13 mouse cellular contexts compared by ENCODE assay signal in the genomic region with DNA sequence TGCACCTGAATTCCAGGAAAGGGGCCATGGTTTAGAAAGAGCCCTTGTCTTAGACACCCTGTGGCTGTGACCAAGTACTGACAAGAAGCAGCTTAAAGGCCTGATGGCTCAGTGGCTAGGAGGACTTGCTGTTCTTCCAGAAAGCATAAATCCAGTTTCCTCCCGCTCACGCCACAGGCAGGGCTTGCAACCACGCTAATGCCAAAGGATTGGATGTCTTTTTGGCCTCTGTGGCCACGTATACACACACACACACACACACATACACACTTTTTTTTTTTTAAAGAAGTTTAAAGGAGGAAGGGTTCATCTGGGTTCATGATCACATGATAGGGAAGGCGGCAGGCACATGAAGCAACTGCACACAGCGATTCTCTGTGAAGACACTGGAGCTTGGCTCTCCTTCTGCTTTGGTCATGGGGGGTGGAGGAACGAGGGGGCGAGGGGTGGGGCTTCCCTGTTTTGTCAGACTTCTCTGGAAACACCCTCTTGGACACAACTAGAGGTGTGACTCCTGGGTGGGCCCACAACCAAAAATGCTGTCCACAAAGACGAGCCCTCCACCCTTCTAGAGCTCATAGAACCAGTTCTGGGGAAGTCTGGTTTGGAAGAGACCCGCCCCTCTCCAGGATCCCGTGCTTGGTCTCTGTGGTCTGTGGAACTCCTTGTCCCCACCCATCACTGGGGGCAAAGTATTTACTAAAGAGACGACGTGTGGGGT. TPM values are rescaled to one million over a fixed set of nuclear protein-coding genes. Genes with fewer than 3 reads are reported as not detected.
A peak's percentile ranks its signal among the peaks of the same experiment; 100 is the strongest.
DNase-seq lines count a peak whose midpoint lies in the region; ATAC-seq and TF ChIP-seq lines count a peak whose summit lies in the region.
"Had no signal": no experiment of that assay in that cellular context is flagged by ENCODE, and none has a peak within 500 bp of the region (broad histone marks: within the 10 kb centered on the region; RNA-seq: fewer than 3 reads in every experiment).

No protein-coding gene starts in this region.

- 56% methylated on average over 13 of the region's 13 CpGs for whole genome bisulfite sequencing in liver, postnatal 0 days (ENCODE audit: insufficient replicate concordance)

- no peak overlapping the region for H3K4me2 ChIP-seq in liver, postnatal 0 days (ENCODE audit: low read depth, low read length)
- H3K4me2 ChIP-seq: lung, embryonic 15.5 days had no signal

- TF ChIP-seq CTCF in liver, postnatal 0 days (IDR thresholded peaks at IDR 0.05; ENCODE audit: low read depth), result no peak

- no peak overlapping the region for H3K4me3 ChIP-seq in liver, postnatal 0 days (ENCODE audit: low read depth, low read length)
- no peak overlapping the region for H3K4me3 ChIP-seq in brown adipose tissue, adult 24 weeks (ENCODE audit: insufficient read depth, low read depth, low read length)
- H3K4me3 ChIP-seq: erythroblast, embryonic 14.5 days; lung, embryonic 15.5 days had no signal

- no peak for TF ChIP-seq EP300 in liver, postnatal 0 days (IDR thresholded peaks at IDR 0.05; ENCODE audit: low read depth)

- peaks cover 18% of the 10 kb centered on the region for H3K4me1 ChIP-seq in liver, postnatal 0 days (ENCODE audit: insufficient read depth)
- H3K4me1 ChIP-seq in brown adipose tissue, adult 24 weeks (ENCODE audit: control insufficient read depth, insufficient read depth, insufficient read length, low read length), result peaks cover 54% of the 10 kb centered on the region

- intact Hi-C loops in gastrocnemius, postnatal 14 days (cut with DNase I; ENCODE audit: low total_unique reads), result no loop called here

- no peak overlapping the region for H3K27ac ChIP-seq in liver, postnatal 0 days (ENCODE audit: low read depth)
- peak overlapping the region; percentile 76 for H3K27ac ChIP-seq in brown adipose tissue, adult 24 weeks (replicated peaks; ENCODE audit: low read depth, low read length)
- H3K27ac ChIP-seq: lung, embryonic 15.5 days had no signal

- 0 out of 2 replicates have a peak, but pooled peaks cover 5% of the 10 kb centered on the region for H3K27me3 ChIP-seq in liver, postnatal 0 days (ENCODE audit: insufficient read depth, low read length)
- H3K27me3 ChIP-seq: lung, embryonic 15.5 days had no signal

- H3K9me3 ChIP-seq in liver, postnatal 0 days (ENCODE audit: low read length), result no peaks in the 10 kb centered on the region
- H3K9me3 ChIP-seq: lung, embryonic 15.5 days had no signal

- peak; percentile 67 for DNase-seq in gastrocnemius, postnatal 14 days
- DNase-seq in gastrocnemius, postnatal 10 days, result no peak
- peak; percentile 43 for DNase-seq in liver, postnatal 0 days
- DNase-seq in liver, result no peak
- no peak for DNase-seq in cerebellum, adult 11 months
- no peak for DNase-seq in spleen, postnatal 14 days (ENCODE audit: low spot score in 2 of 2)
- DNase-seq: cerebellum, postnatal 25 days; right cerebral cortex, postnatal 4 days; thymus, adult 18-20 months had no signal

- H3K9ac ChIP-seq in liver, postnatal 0 days (replicated peaks), result no peak overlapping the region
- H3K9ac ChIP-seq: lung, embryonic 15.5 days had no signal

- peak; percentile 32 for ATAC-seq in liver, postnatal 0 days
- ATAC-seq in monocyte, adult 5-6 weeks (replicated peaks; ENCODE audit: insufficient number of reproducible peaks, low FRiP score, low TSS enrichment, poor library complexity, severe bottlenecking), result peak; percentile 76

- no peaks in the 10 kb centered on the region for H3K36me3 ChIP-seq in liver, postnatal 0 days (replicated peaks; ENCODE audit: insufficient read depth, low read length)
- H3K36me3 ChIP-seq: lung, embryonic 15.5 days had no signal

RNA-seq across cellular contexts. Expression of a gene that starts 26.5 kb away (rescaled TPM):
- 10 to 100 TPM; 58.1 to 58.7 TPM for total RNA-seq in gastrocnemius, postnatal 14 days (2021)
- total RNA-seq in gastrocnemius, postnatal 10 days (2021), result 10 to 100 TPM; 91.6 to 93.4 TPM
- 8.2 and 9.2 TPM in 2 replicates for polyA plus RNA-seq in liver, postnatal 0 days (2015; fragmentation: Nextera tagmentation; extraction: Ambion mirVana)
- 35.4 and 37.4 TPM in 2 replicates for polyA plus RNA-seq in brown adipose tissue, adult 24 weeks (2012; ENCODE audit: insufficient read depth, insufficient read length, missing spikeins)
- total RNA-seq in monocyte, adult 5-6 weeks (2017), result 65.4 to 73.2 TPM (median 72.7 TPM) in 3 replicates

Comparison
In these comparisons a context has a peak if more than half of its experiments do, and no peak if none do; other contexts are left out.
1. DNase-seq: peak in gastrocnemius, postnatal 14 days (single experiment) and liver, postnatal 0 days (single experiment); none in gastrocnemius, postnatal 10 days (single experiment), liver (single experiment), cerebellum, adult 11 months (single experiment) and spleen, postnatal 14 days (0 of 2).